Mouse (Mus musculus) WW6 (cell line): ENCODE measurements around the gene Bicra.

Experiments
- DNase-seq: peaks from one replicate; pipeline ENCODE4 v3.0.0-alpha.2; 2013; ENCODE audit warnings: low read depth, low spot score

Bicra gene

DNA sequence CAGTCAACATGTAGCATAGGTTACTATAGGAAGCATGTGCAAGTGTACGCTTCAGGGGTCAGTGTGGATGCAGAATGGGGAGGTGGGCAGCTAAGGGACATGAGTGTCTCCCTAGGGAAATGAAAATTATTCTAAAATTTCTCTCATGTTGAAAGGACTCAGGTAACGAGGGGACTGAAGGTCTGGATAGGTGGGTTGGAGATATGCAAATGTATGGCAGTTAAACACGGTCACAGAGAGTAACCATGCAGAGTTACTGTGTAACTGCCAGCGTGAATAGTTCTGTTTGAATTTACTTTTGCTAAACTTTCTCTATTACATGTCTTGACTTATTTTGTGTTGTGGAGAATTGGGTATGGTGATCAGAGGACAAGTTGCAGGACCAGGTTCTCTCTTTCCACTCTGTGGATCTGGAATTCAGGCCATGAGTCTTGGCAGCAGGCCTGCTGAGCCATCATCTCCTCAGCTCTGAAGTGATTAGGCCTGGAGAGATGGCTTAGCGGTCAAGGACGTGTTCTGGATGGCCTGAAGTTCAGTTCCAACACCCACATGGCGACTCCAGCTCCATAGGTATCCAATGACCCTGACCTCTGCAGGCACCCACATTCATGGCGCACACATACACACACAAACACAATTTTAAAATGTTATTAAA is 33.1 kb downstream of the Bicra start:
- no peak for DNase-seq

DNA sequence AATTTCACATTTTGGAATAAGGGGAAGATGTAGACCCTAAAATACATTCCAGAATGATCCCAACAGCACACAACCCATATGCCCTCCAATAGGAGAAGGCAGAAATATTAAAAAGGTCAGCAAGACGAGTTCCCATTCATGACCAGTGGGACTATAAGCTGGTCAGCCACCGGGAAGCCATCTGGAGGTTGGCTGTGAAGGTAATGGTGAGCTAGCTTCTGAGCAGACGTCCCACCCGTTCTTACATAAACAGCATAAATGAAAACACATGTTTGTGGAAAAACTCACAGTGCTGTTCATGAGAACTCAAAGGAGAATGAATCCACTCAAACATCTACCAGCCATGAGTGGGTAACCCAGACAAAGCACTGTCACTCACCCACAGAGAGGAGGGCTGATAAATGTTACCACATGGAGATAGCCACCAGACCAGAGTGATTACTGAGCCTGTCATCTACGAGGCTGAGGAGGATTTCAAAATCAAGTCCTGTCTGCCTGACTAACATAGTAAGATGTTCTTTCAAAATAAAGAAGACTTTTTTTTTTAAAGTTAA is 33.9 kb downstream of the Bicra start:
- no peak for DNase-seq

DNA sequence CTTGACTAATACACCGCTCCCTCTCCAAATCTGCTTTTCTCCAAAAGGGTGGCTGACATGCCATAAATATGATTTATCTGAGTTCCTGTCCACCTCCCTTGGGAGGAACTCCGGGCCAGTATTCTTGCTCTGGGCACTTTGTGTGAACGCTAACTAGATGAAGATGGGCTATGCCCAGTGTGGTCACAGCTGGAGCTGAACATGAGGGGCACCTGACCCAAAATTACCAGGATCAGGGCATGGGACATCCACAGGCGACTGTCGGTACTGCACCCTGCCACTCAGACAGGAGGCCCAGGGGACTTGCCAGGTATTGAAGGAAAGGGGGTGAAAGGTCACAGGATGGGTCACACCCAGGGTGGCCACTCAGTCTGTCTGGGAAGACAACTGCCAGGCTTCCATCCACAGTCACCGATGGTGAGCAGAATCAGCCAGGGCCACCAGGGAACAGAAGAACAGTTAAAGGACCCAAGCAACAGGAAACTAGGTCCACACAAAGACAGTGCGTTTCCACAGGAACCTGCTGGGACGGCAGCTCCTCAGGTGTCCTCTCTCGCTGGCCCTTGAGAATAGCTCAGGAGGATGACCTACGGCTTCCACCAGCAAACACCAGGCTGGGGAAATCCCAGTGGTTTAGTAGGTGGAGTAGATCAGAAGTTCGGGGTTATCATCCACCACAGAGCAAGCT is 35.0 kb downstream of the Bicra start:
- no peak for DNase-seq

- no peak for DNase-seq
These were observed 36.2 kb downstream of the Bicra start for GRCm38 (mm10) chr7:16011418-16012085.

DNA sequence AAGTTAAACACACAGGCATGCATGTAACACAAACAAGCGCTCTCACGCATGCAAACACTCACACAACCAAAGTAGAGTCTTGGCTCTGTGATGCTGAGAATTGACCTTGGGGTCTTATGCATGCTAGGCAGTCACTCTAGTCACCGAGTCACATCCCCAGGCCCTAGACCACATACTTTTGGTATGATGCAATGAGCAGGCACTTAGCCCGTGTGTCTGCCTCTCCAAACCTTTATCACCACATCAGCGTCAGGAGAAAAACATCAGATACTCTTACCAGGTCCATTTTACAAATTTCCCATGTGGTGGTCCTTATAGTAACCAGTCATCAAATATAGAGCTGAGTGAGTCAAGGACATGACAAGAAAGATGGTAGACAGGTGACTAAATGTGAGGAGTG is 37.1 kb downstream of the Bicra start:
- DNase-seq, result no peak

DNA sequence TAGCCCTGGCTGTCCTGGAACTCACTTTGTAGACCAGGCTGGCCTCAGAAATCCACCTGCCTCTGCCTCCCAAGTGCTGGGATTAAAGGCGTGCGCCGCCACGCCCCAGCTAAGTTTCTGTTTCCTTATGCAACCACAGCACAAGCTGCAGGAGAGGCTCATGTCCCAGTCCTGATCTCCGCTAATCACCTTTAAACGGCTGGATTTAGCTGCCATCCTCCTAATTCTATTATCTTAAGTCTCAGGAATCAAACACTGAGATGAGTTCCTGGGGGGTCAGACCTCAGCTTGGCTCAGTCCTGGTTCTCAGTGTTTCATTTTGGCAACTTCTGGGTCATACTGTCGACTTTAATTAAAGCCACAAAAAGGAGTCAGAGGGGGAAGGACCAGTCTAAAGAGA is 38.1 kb downstream of the Bicra start:
- no peak for DNase-seq

GRCm38 (mm10) chr7:16005020-16005419 is 42.7 kb downstream of the Bicra start:
- no peak for DNase-seq

GRCm38 (mm10) chr7:16004177-16004856 is 43.4 kb downstream of the Bicra start:
- DNase-seq, result peak; percentile 24

- DNase-seq, result no peak
These were observed 44.7 kb downstream of the Bicra start for GRCm38 (mm10) chr7:16003032-16003431.

DNA sequence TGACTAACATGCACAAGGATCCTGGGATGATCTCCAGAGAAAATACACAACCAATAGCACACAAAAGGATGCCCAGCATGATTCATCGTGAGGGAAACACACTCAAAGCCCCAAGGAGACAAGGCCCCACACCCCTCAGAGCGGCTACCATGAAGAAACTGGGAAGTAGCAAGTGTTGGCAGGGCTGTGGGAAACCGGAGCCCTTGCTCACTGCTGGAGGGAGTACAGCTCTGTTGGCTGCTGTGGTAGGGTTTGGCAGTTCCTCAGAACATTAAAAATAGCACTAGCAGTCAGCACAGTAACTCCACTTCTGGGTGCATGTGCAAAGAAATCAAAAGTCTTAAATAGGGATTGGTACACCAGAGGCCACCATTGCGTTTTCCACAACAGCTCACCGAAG is 45.5 kb downstream of the Bicra start:
- DNase-seq, result no peak

DNA sequence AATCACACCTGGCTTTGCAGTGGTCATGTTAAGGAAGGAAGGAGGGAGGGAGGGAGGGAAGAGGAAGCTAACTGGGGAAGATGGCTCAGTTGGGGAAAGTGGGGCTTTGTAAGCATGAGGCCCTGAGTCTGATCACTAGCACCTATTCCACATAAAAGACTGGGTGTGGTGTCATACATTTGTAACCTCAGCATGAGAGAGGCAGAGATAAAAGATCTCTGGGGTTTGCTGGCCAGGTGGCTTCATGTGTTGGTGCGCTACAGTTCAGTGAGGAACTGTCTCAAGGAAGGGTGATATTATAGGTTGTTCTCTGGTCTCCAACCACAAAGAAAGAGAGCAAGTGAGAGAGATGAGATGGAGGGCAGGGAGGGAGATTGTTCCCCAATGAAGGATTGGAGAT is 46.0 kb downstream of the Bicra start:
- DNase-seq, result no peak

DNA sequence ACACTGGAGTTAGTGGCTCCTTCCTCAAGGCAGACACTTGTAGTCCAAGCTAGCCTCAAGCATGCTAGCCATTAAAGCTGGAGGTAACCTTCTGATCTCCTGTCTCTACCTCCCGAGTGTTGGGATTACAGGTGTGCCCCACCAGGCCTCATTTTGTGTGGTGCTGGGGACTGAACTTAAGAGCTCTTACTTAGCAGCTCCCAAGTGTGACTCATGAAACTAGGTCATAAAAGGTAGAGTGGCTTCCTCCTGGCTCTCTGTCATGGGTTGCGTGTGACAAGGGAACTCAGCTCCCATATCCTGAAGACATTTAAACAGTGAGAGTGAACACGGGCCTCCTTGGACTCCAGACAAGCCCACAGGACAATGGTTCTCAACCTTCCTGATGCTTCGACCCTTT is 53.9 kb downstream of the Bicra start:
- no peak for DNase-seq

GRCm38 (mm10) chr7:15993152-15993551 is 54.6 kb downstream of the Bicra start:
- DNase-seq, result no peak

- no peak for DNase-seq
These were observed 56.0 kb downstream of the Bicra start for GRCm38 (mm10) chr7:15991764-15992163.

- no peak for DNase-seq
These were observed 59.9 kb downstream of the Bicra start for GRCm38 (mm10) chr7:15987661-15988356.

DNA sequence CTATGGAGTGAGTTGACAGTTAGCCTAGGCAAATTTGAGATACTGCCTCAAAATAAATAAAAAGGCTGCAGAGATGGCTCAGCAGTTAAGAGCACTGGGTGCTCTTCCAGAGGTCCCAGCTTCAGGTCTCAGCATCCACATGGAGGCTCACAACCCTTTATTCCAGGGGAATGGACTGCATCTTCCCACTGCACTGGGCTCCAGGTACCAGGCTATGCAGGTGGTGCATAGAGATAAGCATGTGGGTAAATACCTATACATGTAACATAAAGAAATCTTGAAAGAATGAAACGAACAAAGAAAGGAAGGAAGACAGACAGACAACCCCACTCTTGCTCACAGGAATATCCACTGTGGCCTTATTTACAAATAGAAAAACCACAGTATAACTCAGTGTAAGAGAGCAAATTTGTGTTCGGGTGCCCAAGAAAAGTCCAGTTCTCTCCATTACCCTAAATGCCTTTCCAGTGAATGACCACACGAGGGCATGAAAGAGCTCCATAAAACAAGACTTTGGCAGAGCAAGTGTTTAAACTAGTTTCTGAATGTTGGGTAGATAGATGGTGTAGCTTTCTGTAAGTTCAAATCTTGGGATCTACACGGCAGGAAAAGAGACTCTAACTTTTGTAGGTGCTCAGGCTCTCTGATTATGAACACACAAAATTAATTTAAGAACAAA is 64.9 kb downstream of the Bicra start:
- DNase-seq, result no peak

- DNase-seq, result no peak
These were observed 66.2 kb downstream of the Bicra start for GRCm38 (mm10) chr7:15981538-15981937.

DNA sequence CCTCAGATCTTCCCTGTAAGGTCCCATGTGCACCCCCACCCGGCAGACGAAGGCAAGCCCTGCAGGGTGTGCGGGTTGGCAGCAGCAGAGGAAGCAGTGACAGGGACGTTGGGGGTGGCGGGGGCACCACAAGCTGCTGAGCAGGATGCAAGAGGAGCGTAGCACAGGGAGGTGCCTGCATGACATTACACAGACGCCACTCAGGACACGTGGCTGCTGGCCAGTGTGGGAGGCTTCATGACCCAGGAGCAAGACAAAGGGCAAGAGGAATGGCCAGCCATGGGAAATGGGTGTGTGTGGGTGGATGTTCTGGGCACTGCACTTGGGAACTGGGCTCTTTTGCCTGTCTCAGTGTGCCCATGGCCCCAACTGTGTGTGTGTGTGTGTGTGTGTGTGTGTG is 67.5 kb downstream of the Bicra start:
- no peak for DNase-seq

DNA sequence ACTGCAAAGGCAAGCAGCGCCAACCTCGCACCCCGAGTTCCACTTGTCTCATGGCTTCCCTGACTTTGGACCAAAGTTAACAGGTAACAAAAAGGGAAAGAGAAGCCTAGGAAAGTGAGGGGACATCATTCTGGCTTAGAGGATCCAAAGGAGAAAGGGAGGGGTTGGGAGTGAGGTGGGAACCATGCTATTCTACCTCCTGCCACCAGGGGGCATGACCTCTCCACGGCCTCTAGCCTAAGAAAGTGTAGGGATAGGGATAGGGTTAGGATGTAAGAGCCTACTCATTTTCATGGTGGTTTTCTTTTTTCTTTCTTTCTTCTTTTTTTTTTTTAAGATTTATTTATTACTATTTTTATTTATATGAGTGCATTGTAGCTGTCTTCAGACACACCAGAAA is 71.8 kb downstream of the Bicra start:
- DNase-seq, result no peak

DNA sequence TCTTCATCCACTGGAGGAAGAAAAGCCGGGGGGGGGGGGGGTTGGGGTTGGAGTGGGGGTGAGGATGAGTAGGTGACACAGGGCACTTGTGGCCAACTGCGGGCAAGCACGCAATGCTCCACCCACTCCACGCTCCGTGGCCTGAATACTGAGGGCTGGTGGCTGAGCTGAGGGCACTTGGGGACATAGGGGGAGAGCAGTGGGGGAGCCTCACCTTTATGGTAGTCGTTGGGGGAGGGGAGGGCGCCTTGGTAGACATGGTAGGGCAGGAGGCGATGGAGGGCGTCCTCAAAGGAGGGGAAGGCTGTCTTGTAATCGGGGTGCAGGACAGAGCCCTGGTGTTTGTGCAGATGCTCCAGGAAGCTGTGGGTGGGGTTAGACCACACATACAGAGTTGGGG is 72.3 kb downstream of the Bicra start:
- no peak for DNase-seq

DNA sequence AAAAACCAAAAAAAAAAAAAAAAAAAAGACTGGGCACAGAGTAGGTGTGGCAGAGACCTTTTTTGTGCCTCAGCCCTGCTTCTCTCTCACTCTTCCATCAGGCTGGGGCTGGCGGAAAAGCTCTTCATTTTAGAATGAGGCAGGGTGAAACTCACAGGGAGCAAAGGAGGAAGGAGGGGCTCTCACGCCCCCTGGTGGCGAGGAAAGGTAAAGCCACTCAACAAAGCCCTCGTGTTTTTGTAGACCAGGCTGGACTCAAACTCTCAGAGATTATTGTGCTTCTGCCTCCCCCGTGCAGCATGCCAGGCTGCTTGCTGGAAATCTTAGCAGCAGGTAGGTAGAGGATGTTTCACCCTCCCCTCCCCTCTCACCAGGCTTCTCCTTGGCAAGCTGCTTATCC is 73.0 kb downstream of the Bicra start:
- DNase-seq, result no peak
